Mouse (Mus musculus) layer of hippocampus, adult 8-10 months (tissue): ENCODE data around the gene Tfeb. TPM values are rescaled to one million over a fixed set of nuclear protein-coding genes. Genes with fewer than 3 reads are reported as not detected.

Source experiments
- DNase-seq, 2 experiments: peaks; one replicate each; pipeline ENCODE4 v3.0.0; 2022; ENCODE audit warnings: low spot score in 2 of 2
- total RNA-seq, 4 experiments: library from RNA; stranded (reverse); gene quantifications; 2 replicates each; pipeline ENCODE4 v1.2.4; 2022

Tfeb gene
- total RNA-seq, 4 experiments from 2014 or later: 13.4 to 18.5 (median 17.6) TPM

- DNase-seq: no peak
Measured at GRCm38 (mm10) chr17:47753130-47753775, 16.4 kb downstream of the Tfeb start.

DNA sequence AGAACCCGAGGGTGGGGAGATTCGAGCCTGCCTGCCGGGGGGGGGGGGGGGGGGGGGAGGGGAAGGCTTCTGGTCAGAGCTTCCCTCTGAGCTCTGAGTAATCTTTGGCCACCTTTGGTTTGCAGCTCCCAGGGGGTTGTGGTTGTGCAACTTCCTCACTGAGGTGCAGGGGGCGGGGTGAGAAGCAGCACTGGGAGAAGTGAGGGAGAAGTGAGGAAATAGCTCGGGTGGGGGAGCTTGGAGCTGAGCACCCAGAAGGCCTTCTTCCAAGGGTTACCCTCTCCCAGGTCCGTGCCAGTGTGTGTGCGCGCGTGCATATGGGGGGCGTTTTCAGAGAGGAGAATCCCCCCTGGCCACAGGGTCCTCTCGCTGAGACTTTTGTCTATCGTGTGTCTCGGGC is 17.4 kb downstream of the Tfeb start:
- no peak for DNase-seq

DNA sequence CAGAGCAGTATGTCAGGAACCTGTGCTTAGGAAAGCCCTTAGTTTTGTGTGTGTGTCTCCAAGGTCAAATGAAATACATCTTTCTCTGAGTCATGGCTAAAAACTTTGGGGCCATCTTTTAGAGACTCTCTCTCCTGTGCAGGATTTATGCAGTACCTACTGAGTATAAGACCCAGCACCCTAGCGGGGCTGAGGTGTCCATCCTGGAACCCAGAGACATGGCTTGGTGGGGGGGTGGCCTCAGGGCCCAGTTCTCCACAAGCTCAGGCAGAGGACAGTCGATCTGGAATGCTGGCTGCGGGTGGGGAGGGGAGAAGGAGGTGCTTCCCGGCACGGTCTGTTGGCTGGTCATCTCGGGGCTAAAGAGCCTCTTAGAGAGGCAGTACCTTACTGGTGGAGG is 19.5 kb downstream of the Tfeb start:
- no peak for DNase-seq

- DNase-seq: no peak
Measured at GRCm38 (mm10) chr17:47757056-47757610, 20.3 kb downstream of the Tfeb start.

- peak in 1 of 2 experiments; percentile 26 for DNase-seq
Measured at GRCm38 (mm10) chr17:47759702-47760410, 23.0 kb downstream of the Tfeb start.

GRCm38 (mm10) chr17:47762028-47762427 is 25.2 kb downstream of the Tfeb start:
- no peak for DNase-seq

DNA sequence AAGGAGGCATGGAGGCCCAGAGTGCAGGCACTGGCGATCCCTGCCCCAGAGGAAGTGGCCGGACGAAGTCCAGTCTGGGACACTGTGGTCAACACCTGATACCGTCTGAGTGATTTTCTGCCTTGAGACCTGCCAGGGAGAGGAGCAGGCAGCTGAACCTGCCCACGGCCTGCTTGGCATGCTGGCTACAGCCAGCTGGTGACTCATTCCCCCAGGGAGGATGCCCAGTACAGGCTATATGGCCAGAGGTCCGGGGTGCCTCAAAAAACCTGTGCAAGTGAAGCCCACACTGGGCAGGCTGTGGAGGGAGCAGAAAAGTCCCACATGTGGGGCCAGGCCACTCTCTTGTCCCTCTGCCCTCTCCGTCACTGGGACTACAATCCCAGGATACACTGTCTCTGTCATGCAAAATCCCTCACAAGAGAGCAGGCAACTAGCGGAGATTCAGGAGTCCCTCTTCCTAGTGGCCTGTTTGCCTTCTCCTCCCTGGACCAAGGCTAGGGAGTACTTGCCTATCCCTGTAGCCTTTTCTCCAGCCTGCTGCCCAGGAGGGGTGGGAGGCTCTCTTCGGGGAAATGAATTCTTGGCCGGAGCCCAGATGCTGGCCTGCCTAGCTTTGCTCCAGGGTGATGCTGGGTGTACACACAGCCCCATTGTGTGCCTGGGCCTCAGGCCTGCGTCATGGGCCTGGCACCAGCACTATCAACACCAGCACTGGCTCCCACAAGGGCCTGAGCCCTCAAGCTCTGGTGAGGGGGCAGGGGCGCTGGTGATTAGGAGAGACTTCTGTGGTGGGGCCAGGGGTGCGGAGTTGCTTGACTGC is 25.9 kb downstream of the Tfeb start:
- peak; percentile 87 to 89 for DNase-seq

GRCm38 (mm10) chr17:47765986-47766385 is 29.2 kb downstream of the Tfeb start:
- DNase-seq: no peak

- DNase-seq: no peak
Measured at GRCm38 (mm10) chr17:47766407-47767043, 29.7 kb downstream of the Tfeb start.

- DNase-seq: no peak
Measured at GRCm38 (mm10) chr17:47767081-47767455, 30.2 kb downstream of the Tfeb start.

DNA sequence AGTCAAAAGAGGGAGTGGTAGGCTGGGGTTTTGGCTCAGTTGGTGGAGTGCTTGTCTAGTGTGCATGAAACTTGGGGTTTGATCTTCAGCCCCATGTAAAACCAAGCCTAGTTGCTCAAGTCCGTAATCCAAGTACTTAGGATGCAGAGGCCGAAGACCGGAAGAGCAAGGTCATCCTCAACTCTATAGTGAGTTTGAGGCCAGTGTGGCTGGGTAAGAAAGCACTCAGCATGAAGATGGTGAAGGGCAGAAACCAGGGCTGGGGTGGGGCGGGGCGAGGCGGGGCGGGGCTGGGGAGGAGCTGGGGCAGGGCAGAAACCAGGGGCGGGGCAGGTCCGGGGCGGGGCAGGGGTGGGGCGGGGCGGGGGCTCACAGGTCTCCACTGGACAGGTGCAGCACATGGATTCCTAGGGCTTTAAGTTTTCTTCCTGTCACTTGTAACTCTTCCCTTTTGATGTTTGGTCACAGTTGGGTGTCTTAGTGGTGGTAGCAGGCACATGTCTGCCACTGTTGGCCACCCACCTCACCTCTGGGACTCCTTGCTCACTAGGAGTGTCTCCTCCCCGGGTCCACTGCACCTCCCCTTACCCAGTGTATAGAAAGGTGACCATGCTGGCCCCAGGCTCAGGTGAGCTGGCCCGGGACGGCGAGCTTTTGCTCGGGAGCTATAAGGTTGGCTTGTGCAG is 30.8 kb downstream of the Tfeb start:
- DNase-seq: no peak

GRCm38 (mm10) chr17:47768707-47769276 is 32.0 kb downstream of the Tfeb start:
- no peak for DNase-seq

DNA sequence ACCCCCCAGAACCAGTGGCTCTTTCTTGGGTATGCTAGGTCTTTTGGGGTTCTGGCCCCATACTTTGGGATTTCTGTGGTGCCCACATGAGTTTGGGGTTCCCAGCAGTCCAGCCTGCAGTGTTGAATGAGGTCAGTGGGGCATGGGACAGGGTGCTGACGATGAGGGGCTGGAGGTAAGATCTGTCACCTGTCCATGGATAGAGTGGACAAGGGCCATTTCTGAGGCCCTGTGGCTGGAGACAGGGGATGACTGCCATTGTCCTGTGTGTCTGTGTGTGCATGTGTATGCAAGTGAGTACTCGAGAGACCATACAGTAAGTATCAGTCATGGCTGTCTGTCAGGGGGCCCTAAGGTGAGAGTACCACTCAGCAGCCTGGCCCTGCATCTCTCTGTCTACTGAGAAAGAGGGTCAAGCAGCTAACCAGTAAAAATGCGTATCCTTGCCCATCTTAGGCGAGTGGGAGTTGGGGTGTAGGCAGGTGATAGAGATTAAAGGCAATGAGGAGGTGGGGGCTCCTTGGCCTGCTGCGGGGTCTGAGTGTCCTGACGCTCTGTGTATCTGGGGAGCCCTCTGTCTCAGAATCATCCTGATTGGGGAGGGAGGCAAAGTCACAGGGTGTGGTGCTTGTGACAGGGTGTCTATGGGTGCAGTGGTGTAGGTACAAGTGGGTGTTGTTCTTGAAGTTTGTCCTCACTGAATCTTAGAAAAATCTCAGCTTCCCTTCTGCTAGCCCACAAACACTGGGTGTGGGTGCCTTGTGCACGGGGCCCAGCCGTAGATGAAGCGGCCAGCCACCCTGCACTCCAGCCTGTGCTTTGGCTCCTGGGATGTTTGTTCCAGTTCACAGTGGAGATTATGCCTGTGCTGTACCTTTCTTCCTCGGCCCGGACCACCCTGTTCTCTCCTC is 32.8 kb downstream of the Tfeb start:
- DNase-seq: no peak

DNA sequence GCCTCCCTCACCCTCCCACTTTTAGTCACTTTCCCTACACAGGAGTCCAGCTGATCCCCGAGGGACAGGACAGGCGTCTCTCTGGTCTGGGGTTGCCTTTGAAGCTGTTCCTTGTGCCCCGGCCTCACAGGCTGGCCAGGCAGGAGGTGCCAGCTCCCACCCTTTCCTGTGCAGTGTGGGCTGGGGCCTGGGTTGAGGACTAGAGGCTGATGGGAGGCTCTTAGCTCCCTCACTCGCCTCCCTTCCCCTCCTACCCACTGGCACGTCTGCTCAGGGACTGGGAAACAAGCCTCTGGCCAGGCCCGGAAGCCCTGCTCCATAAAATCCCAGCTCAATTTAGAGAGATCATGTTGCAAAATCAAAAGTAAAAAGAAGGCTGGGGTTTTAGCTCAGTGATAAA is 36.8 kb downstream of the Tfeb start:
- DNase-seq: no peak

DNA sequence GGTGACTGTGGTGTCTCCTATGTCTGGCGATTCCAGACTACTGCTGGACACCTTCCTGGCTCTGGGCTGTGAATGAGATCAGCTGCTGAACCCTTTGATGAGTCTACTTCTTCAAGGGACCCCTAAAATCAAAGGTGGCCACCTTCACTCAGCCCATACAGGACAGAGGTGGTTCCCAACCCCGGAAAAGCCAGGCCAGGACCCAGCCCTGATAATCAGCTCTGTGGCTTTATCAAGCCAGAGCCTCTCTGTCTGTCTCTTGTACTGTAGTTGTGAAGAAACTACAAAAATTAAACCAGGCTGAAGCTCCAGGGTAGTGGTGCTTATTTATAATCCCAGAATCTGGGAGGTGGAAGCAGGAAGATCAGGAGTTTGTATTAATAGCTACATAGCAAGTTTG is 40.3 kb downstream of the Tfeb start:
- DNase-seq: no peak

- DNase-seq: no peak
Measured at GRCm38 (mm10) chr17:47780470-47780869, 43.6 kb downstream of the Tfeb start.

DNA sequence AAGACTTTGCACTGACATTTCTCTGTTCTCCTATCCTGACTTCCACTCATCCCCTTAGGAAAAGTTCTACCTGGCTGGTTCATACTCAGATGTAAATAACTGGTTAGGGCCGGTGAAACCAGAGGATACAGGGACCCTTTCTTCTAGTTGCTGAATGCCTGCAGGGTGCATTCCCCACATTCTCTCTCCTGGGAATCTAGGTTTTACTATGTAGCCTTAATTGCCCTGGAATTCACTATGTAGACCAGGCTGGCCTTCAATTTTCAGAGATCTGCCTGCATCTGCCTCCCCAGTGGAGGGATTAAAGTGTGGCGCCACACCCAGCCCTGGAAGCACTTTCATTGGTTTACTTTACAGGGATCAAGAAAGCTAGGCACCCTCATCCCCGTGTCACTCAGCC is 45.7 kb downstream of the Tfeb start:
- no peak for DNase-seq

DNA sequence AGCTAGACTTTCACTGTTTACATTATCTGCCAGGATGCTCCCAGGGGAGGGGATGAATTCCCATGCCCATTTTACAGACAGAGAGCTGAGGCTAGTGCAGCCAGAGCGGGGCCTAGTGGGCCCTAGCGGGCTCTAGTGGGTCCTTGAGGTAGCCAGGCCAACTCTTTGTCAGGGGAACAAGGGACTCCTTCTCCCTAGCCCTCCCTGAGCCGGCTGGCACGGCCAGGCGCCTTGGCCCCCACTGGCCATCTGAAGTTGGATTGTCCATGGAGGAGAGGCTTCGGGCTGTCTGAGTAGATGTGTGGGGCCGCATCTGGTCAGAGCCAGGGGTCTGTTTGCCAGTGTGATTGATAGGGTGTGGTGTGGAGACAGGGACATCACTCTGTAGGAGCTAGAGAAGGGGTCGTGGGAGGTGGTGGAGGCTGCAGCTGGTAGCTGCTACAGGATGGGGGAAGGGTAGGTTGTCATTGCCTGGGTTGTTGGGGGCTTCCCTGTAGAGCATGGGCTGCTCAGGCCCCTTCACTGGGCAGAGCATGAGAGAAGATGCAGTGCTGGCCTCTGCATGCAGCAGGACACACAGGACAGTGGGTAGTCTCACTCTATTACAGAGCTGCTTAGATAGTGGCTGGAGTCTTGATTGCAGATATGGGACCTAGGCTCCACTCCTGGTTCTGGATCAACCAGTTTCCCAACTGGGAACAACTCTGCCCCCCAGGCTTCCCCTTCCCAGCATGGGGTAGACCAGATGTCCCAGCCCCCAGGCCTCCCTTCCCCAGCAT is 46.8 kb downstream of the Tfeb start:
- no peak for DNase-seq

GRCm38 (mm10) chr17:47784411-47784810 is 47.6 kb downstream of the Tfeb start:
- DNase-seq: no peak
